Comparison of ENCODE assay signal across 10 mouse cellular contexts in genomic region chr12:83045001-83045531, GRCm38 (mm10).
DNase-seq lines count a peak whose midpoint lies in the region; ATAC-seq and TF ChIP-seq lines count a peak whose summit lies in the region.
"Had no signal": no experiment of that assay in that cellular context is flagged by ENCODE, and none has a peak within 500 bp of the region (broad histone marks: within the 10 kb centered on the region; RNA-seq: fewer than 3 reads in every experiment).

No protein-coding gene starts in this region.

- TF ChIP-seq CTCF in heart, adult 2 months (IDR thresholded peaks at IDR 0.05): no peak

- TF ChIP-seq POLR2A in heart, adult 2 months (IDR thresholded peaks at IDR 0.05; ENCODE audit: insufficient read depth, low read depth, low read length): no peak

- intact Hi-C loops in heart, adult 2 months (cut with DNase I): no loop called here

- no peak overlapping the region for H3K4me3 ChIP-seq in heart, adult 2 months
- no peak overlapping the region for H3K4me3 ChIP-seq in heart, embryonic 11.5 days (ENCODE audit: low read depth, low read length)
- no peak overlapping the region for H3K4me3 ChIP-seq in heart, embryonic 13.5 days
- H3K4me3 ChIP-seq: embryonic facial prominence, embryonic 12.5 days had no signal

- TF ChIP-seq EP300 in heart, adult 2 months (IDR thresholded peaks at IDR 0.05; ENCODE audit: insufficient read depth, low read depth, low read length): no peak

- H3K4me2 ChIP-seq in heart, embryonic 11.5 days: no peak overlapping the region
- H3K4me2 ChIP-seq in heart, embryonic 13.5 days: 0 out of 2 replicates have a peak overlapping the region, but pooled peaks have one; percentile 9
- H3K4me2 ChIP-seq: embryonic facial prominence, embryonic 12.5 days had no signal

- no peak overlapping the region for H3K9ac ChIP-seq in heart, adult 2 months (ENCODE audit: low read depth, low read length)
- H3K9ac ChIP-seq in heart, embryonic 11.5 days (ENCODE audit: low read depth, low read length): no peak overlapping the region
- H3K9ac ChIP-seq in heart, embryonic 13.5 days: no peak overlapping the region
- H3K9ac ChIP-seq: embryonic facial prominence, embryonic 12.5 days; liver, embryonic 14.5 days had no signal

- no peaks in the 10 kb centered on the region for H3K9me3 ChIP-seq in heart, embryonic 11.5 days (replicated peaks; ENCODE audit: control insufficient read depth, low read length)
- no peaks in the 10 kb centered on the region for H3K9me3 ChIP-seq in heart, embryonic 13.5 days
- H3K9me3 ChIP-seq: embryonic facial prominence, embryonic 12.5 days had no signal

- H3K27ac ChIP-seq in heart, adult 2 months: no peak overlapping the region
- H3K27ac ChIP-seq in heart, embryonic 11.5 days (ENCODE audit: low read depth, low read length): no peak overlapping the region
- H3K27ac ChIP-seq in heart, embryonic 13.5 days (replicated peaks): peak overlapping the region; percentile 25
- H3K27ac ChIP-seq: liver, embryonic 14.5 days had no signal

- ATAC-seq in heart, embryonic 11.5 days (replicated peaks; ENCODE audit: insufficient number of reproducible peaks, low FRiP score, low TSS enrichment): no peak
- no peak for ATAC-seq in heart, embryonic 13.5 days (ENCODE audit: extremely low read depth, insufficient number of reproducible peaks, low FRiP score, low TSS enrichment)

- H3K79me2 ChIP-seq in heart, adult 2 months (replicated peaks; ENCODE audit: control insufficient read depth, insufficient read depth, low read length): no peaks in the 10 kb centered on the region

- H3K4me1 ChIP-seq in heart, adult 2 months (ENCODE audit: control insufficient read depth, insufficient read depth, low read length): peaks cover 6% of the 10 kb centered on the region
- peaks cover 10% of the 10 kb centered on the region; the same call in 1 of the 2 replicates for H3K4me1 ChIP-seq in heart, embryonic 11.5 days (ENCODE audit: control insufficient read depth, insufficient read depth, low read length)
- H3K4me1 ChIP-seq in heart, embryonic 13.5 days: peaks cover 25% of the 10 kb centered on the region

- no peaks in the 10 kb centered on the region for H3K36me3 ChIP-seq in heart, adult 2 months (ENCODE audit: control insufficient read depth, insufficient read depth, low read length)
- no peaks in the 10 kb centered on the region for H3K36me3 ChIP-seq in heart, embryonic 11.5 days (ENCODE audit: control insufficient read depth, insufficient read depth, low read length)
- H3K36me3 ChIP-seq in heart, embryonic 13.5 days: no peaks in the 10 kb centered on the region
- H3K36me3 ChIP-seq: embryonic facial prominence, embryonic 12.5 days had no signal

- peak; percentile 36 to 41 for DNase-seq in heart, adult 2 months
- DNase-seq in cerebellum, adult 8-10 months: peak; percentile 24
- peak; percentile 33 to 73 for DNase-seq in layer of hippocampus, adult 18-20 months (ENCODE audit: low spot score in 2 of 2)
- peak; percentile 33 to 47 for DNase-seq in right cerebral cortex, adult 2 months (ENCODE audit: low spot score in 2 of 2)
- no peak for DNase-seq in gastrocnemius, postnatal 4 days (ENCODE audit: low spot score in 2 of 2)
- no peak for DNase-seq in thymus, postnatal 4 days

- 25% methylated on average over 12 of the region's 12 CpGs for WGBS in heart, adult 2 months
- WGBS in heart, embryonic 11.5 days (ENCODE audit: insufficient replicate concordance): 54% methylated on average over 12 of the region's 12 CpGs
- WGBS in heart, embryonic 13.5 days: 51% methylated on average over 12 of the region's 12 CpGs

- no peaks in the 10 kb centered on the region for H3K27me3 ChIP-seq in heart, adult 2 months (ENCODE audit: control insufficient read depth, insufficient read depth, low read length)
- H3K27me3 ChIP-seq in heart, embryonic 11.5 days (ENCODE audit: control insufficient read depth, insufficient read depth, low read length): no peaks in the 10 kb centered on the region
- no peaks in the 10 kb centered on the region for H3K27me3 ChIP-seq in heart, embryonic 13.5 days (replicated peaks)
- H3K27me3 ChIP-seq: embryonic facial prominence, embryonic 12.5 days had no signal

Comparison
In these comparisons a context has a peak if more than half of its experiments do, and no peak if none do; other contexts are left out.
1. DNase-seq: peak in heart, adult 2 months (2 of 2), cerebellum, adult 8-10 months (single experiment), layer of hippocampus, adult 18-20 months (2 of 2) and right cerebral cortex, adult 2 months (2 of 2); none in gastrocnemius, postnatal 4 days (0 of 2) and thymus, postnatal 4 days (single experiment).